Mouse (Mus musculus) limb, embryonic 14.5 days (tissue): Measurements from ENCODE around the gene Clec4b1. TPM values are rescaled to one million over a fixed set of nuclear protein-coding genes. Genes with fewer than 3 reads are reported as not detected.
"Not testable (repeated sequence)": the region's sequence is repeated elsewhere in the genome, so short reads cannot be mapped to it uniquely, and the experiment has no call there.

Experiments
- ATAC-seq: fragments of 200-750 bp; cut with Nextera tagmentation; 2 replicates; pipeline ENCODE4 v1.8.0; 2017; ENCODE audit warnings: low read depth, moderate number of reproducible peaks, moderate TSS enrichment; ENCODE audit not compliant: low FRiP score
- DNase-seq: peaks from one replicate; pipeline ENCODE4 v3.0.0-alpha.2; 2015; ENCODE audit warnings: low spot score
- H3K27ac ChIP-seq: fragments of 300-500 bp; sonication (generic); replicated peaks from 2 replicates; pipeline ENCODE4 v1.5.1; 2014; ENCODE audit warnings: low read depth, mild to moderate bottlenecking, low read length, moderate library complexity, mixed read lengths
- H3K27me3 ChIP-seq: fragments of 300-500 bp; sonication (generic); 2 replicates; pipeline ENCODE4 v1.6.1; 2014; ENCODE audit warnings: low read length, mixed read lengths; ENCODE audit not compliant: control insufficient read depth, insufficient read depth
- H3K36me3 ChIP-seq: fragments of 300-500 bp; sonication (generic); 2 replicates; pipeline ENCODE4 v1.6.1; 2014; ENCODE audit warnings: mild to moderate bottlenecking, low read length, moderate library complexity, mixed read lengths; ENCODE audit not compliant: control insufficient read depth, insufficient read depth
- H3K4me1 ChIP-seq: fragments of 300-500 bp; sonication (generic); 2 replicates; pipeline ENCODE4 v1.6.1; 2014; ENCODE audit warnings: antibody characterized with exemption, low read length, mixed read lengths; ENCODE audit not compliant: control insufficient read depth, insufficient read depth
- H3K4me2 ChIP-seq: fragments of 300-500 bp; sonication (generic); replicated peaks from 2 replicates; pipeline ENCODE4 v1.6.1; 2014; ENCODE audit warnings: low read depth, mild to moderate bottlenecking, low read length, moderate library complexity; ENCODE audit not compliant: severe bottlenecking
- H3K4me3 ChIP-seq: fragments of 300-500 bp; sonication (generic); replicated peaks from 2 replicates; pipeline ENCODE4 v1.5.1; 2014; ENCODE audit warnings: low read length
- H3K9ac ChIP-seq: fragments of 300-500 bp; sonication (generic); 2 replicates; pipeline ENCODE4 v1.6.1; 2014; ENCODE audit warnings: mild to moderate bottlenecking, low read depth, low read length, moderate library complexity; ENCODE audit not compliant: severe bottlenecking
- H3K9me3 ChIP-seq: fragments of 300-500 bp; sonication (generic); 2 replicates; pipeline ENCODE4 v1.6.1; 2016; ENCODE audit warnings: low read length; ENCODE audit not compliant: control insufficient read depth
- POLR2A ChIP-seq: fragments of 200-500 bp; IDR thresholded peaks from 2 replicates; pipeline ENCODE4 v1.8.0; 2012; ENCODE audit warnings: inconsistent platforms, mild to moderate bottlenecking, moderate library complexity, borderline replicate concordance; ENCODE audit not compliant: insufficient read depth, insufficient read length; ENCODE audit errors: extremely low read depth
- WGBS: fragments of 180-500 bp; shearing (Covaris S2); extraction: QIAGEN DNeasy Blood & Tissue Kit; methylation state at CpG from one replicate; pipeline ENCODE4 v1.1.7; 2014; 5-methylcytosine and 5-hydroxymethylcytosine counted together
- polyA plus RNA-seq, 2 experiments: library from polyadenylated mRNA; depleted of rRNA in 1 of 2; stranded (reverse) in 1 of 2; unstranded in 1 of 2; fragments of >200 nt; fragmentation: Nextera tagmentation in 1 of 2; extraction: Ambion mirVana in 1 of 2; gene quantifications; 2 replicates each; pipeline versions ENCODE4 v1.2.1 to v1.2.3; 2012 to 2014

Clec4b1 gene
- polyA plus RNA-seq (2012; rRNA removed): not detected in 2 replicates
- not detected in 2 replicates for polyA plus RNA-seq (2014; fragmentation: Nextera tagmentation; extraction: Ambion mirVana)

DNA sequence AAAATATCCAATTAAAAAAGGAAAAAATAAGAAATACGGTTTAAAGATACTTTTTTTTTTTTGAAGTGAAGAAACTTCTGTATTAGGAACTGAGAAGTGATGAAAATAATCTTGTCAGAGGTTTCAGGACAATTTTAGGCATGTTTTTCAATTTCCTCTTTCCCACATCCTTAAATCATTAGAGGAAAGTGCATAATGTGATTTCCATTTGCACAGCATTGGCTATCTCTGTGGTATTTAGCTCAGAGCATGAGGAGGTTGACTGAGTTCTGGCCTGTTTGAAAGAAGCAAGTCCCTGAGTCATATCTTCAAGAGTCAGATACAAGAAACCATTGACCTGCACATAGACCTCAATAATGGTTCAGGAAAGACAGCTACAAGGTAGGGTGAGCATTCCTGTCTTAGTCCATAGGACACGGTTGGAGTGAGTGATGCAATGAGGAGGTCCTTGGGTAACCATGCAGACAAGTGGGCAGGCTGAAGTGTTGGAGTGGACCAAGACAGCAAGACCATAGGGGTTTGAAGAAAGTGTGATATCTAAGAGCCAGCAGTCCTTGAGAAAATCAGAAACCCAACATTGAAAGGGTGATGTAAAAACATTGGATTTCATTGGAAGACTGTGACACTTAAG is at the start of gene Clec4b1:
Clec4b1 (plus strand) TSS at position 221 of the 631 bp plus-strand sequence.
- ATAC-seq (no peak), DNase-seq (no peak)
- no peaks in the 10 kb centered on the region for H3K36me3 ChIP-seq
- H3K9me3 ChIP-seq: no peaks in the 10 kb centered on the region
- no peaks in the 10 kb centered on the region for H3K4me1 ChIP-seq
- H3K4me2 ChIP-seq: no peak within 1 kb of the TSS
- no peak within 1 kb of the TSS for H3K4me3 ChIP-seq
- no peaks in the 10 kb centered on the region for H3K27me3 ChIP-seq
- 73% methylated on average over 2 of the region's 2 CpGs for WGBS
- no peak for TF ChIP-seq POLR2A
- no peak within 1 kb of the TSS for H3K9ac ChIP-seq
- H3K27ac ChIP-seq: no peak within 1 kb of the TSS

DNA sequence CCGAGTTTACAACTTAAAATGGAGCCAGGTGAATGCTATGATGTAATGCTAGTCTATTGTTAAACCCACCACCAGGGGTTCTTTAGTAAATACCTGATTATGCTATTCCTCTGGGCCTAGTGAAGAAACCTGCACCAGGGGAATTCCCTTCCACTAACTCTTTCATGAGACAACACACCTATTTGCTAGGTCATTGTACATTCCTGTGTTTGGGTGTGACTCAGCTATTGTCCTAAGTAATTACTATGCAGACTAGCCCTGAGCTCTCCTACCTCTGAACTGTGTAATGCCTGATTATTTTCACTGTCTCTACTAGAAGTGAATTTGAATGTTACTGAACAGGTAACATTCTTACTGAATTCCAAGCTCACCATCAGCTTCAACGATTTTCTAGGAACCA is 45.1 kb upstream of the Clec4b1 start:
- 70% methylated on average over 2 of the region's 2 CpGs for WGBS
- not testable (repeated sequence) for H3K36me3 ChIP-seq, H3K9me3 ChIP-seq, H3K4me1 ChIP-seq, DNase-seq, H3K4me2 ChIP-seq, ATAC-seq, H3K4me3 ChIP-seq, H3K27ac ChIP-seq, H3K9ac ChIP-seq, H3K27me3 ChIP-seq

DNA sequence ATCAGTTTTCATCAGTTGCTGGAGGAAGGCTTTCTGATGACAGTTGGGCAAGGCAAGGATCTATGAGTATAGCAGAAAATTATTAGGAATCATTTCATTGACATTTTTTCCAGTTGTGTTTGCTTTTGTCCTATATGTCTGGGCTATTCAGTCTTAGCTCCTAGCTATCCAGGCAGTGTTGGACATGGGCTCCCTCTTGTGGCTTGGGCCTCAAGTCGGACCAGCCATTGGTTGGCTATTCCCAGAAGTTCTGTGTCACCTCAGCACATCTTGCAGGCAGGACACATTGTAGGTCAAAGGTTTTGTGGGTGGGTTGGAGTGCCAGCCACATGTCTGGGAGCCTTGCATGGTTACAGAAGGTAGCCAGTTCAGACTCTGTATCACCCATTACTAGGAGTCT is 44.2 kb upstream of the Clec4b1 start:
- H3K9me3 ChIP-seq: no peaks in the 10 kb centered on the region
- no peaks in the 10 kb centered on the region for H3K36me3 ChIP-seq
- no peak overlapping the region for H3K4me3 ChIP-seq
- no peak overlapping the region for H3K9ac ChIP-seq
- no peak for ATAC-seq
- no peak for DNase-seq
- TF ChIP-seq POLR2A: no peak
- WGBS: 78% methylated on average over 1 of the region's 1 CpGs
- H3K4me1 ChIP-seq: no peaks in the 10 kb centered on the region
- no peak overlapping the region for H3K27ac ChIP-seq
- no peak overlapping the region for H3K4me2 ChIP-seq
- no peaks in the 10 kb centered on the region for H3K27me3 ChIP-seq

DNA sequence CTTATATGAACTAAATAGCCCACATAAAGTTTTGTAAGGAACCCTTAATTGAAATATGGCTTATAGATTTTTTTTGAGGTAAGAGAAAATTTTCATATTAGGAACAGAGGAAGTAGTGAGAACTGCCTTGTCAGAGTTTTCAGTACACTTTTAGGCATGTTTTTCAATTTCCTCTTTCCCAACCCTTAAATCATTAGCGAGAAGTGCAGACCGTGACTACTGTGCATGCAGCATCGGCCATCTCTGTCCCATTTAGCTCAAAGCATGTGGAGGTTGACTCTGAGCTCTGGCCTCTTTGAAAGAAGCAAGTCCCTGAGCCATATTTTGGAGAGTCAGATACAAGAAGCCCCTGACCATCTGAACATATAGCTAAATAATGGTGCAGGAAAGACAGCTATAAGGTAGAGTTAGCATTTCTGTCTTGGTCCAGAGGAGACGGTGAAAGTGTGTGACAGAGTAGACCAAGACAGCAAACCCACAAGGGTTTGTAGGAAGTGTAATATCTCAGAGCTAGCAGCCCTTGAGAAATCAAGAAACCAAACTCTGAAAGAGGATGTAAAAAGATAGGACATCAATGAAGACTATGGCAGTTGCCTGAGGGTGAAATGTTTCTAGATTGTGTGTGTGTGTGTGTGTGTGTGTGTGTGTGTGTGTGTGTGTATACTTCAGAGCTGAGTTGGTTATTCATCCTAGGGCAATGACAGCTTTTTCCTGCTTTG is 45.5 kb downstream of the Clec4b1 start:
- Histone ChIP-seq H3K4me3 (no peak overlapping the region), H3K9me3 (no peaks in the 10 kb centered on the region), H3K36me3 (no peaks in the 10 kb centered on the region), H3K4me1 (no peaks in the 10 kb centered on the region), H3K9ac (no peak overlapping the region), H3K4me2 (no peak overlapping the region), H3K27ac (no peak overlapping the region), H3K27me3 (no peaks in the 10 kb centered on the region)
- ATAC-seq: no peak
- DNase-seq: no peak
- TF ChIP-seq POLR2A: no peak
- 88% methylated on average over 4 of the region's 4 CpGs for WGBS

DNA sequence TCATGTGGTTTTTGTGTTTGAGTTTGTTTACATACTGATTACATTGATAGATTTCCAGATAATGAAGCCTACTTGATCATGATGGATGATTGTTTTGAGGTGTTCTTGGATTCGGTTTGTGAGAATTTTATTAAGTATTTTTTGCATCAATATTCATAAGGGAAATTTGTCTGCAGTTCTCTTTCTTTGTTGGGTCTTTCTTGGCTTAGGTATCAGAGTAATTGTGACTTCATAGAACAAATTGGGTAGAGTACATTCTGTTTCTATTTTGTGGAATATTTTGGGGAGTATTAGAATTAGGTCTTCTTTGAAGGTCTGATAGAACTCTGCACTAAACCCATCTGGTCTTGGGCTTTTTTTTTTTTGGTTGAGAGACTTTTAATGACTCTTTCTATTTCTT is 56.4 kb downstream of the Clec4b1 start, which contains the start of gene Clec4a2:
Clec4a2 (plus strand) TSS at position 301 of the 400 bp plus-strand sequence.
- not testable (repeated sequence) for H3K27ac ChIP-seq, H3K4me3 ChIP-seq, H3K27me3 ChIP-seq, H3K4me1 ChIP-seq, H3K36me3 ChIP-seq, ATAC-seq, H3K4me2 ChIP-seq, H3K9me3 ChIP-seq, H3K9ac ChIP-seq, DNase-seq
- WGBS: 57% methylated on average over 1 of the region's 1 CpGs

Other genes with a start within 250 kb of the Clec4b1 start
- 46.5 and 48.2 TPM in 2 replicates for gene Slc2a3, start 248.3 kb upstream of the Clec4b1 start, polyA plus RNA-seq (2012; rRNA removed)
- 71.6 and 78.8 TPM in 2 replicates for gene Slc2a3, start 248.3 kb upstream of the Clec4b1 start, polyA plus RNA-seq (2014; fragmentation: Nextera tagmentation; extraction: Ambion mirVana)
- gene Foxj2, start 230.0 kb upstream of the Clec4b1 start, polyA plus RNA-seq (2012; rRNA removed): 13.4 and 15.1 TPM in 2 replicates
- 9.3 and 11.8 TPM in 2 replicates for gene Foxj2, start 230.0 kb upstream of the Clec4b1 start, polyA plus RNA-seq (2014; fragmentation: Nextera tagmentation; extraction: Ambion mirVana)
- 4.1 and 5.0 TPM in 2 replicates for gene C3ar1, start 193.8 kb upstream of the Clec4b1 start, polyA plus RNA-seq (2012; rRNA removed)
- 4.7 and 5.0 TPM in 2 replicates for gene C3ar1, start 193.8 kb upstream of the Clec4b1 start, polyA plus RNA-seq (2014; fragmentation: Nextera tagmentation; extraction: Ambion mirVana)
- gene Necap1, start 175.5 kb upstream of the Clec4b1 start, polyA plus RNA-seq (2012; rRNA removed): 49.3 and 54.9 TPM in 2 replicates
- gene Necap1, start 175.5 kb upstream of the Clec4b1 start, polyA plus RNA-seq (2014; fragmentation: Nextera tagmentation; extraction: Ambion mirVana): 58.3 and 58.9 TPM in 2 replicates
- gene Clec4a1, start 128.1 kb upstream of the Clec4b1 start, polyA plus RNA-seq (2012; rRNA removed): 3.4 and 3.8 TPM in 2 replicates
- 4.2 and 6.2 TPM in 2 replicates for gene Clec4a1, start 128.1 kb upstream of the Clec4b1 start, polyA plus RNA-seq (2014; fragmentation: Nextera tagmentation; extraction: Ambion mirVana)
- gene Clec4a3, start 97.4 kb upstream of the Clec4b1 start, polyA plus RNA-seq (2012; rRNA removed): 1.3 and 1.4 TPM in 2 replicates
- gene Clec4a3, start 97.4 kb upstream of the Clec4b1 start, polyA plus RNA-seq (2014; fragmentation: Nextera tagmentation; extraction: Ambion mirVana): 4.0 and 4.4 TPM in 2 replicates
- not detected in 2 replicates for gene Clec4a4, start 59.6 kb upstream of the Clec4b1 start, polyA plus RNA-seq (2012; rRNA removed)
- not detected in 2 replicates for gene Clec4a4, start 59.6 kb upstream of the Clec4b1 start, polyA plus RNA-seq (2014; fragmentation: Nextera tagmentation; extraction: Ambion mirVana)
- 1.9 and 2.3 TPM in 2 replicates for gene Clec4a2, start 56.5 kb downstream of the Clec4b1 start, polyA plus RNA-seq (2012; rRNA removed)
- gene Clec4a2, start 56.5 kb downstream of the Clec4b1 start, polyA plus RNA-seq (2014; fragmentation: Nextera tagmentation; extraction: Ambion mirVana): 4.5 and 5.9 TPM in 2 replicates
- not detected in 2 replicates for gene Clec4b2, start 122.9 kb downstream of the Clec4b1 start, polyA plus RNA-seq (2012; rRNA removed)
- gene Clec4b2, start 122.9 kb downstream of the Clec4b1 start, polyA plus RNA-seq (2014; fragmentation: Nextera tagmentation; extraction: Ambion mirVana): not detected in 2 replicates
- gene Clec4n, start 179.9 kb downstream of the Clec4b1 start, polyA plus RNA-seq (2012; rRNA removed): 1.9 and 2.2 TPM in 2 replicates
- 2.7 and 3.7 TPM in 2 replicates for gene Clec4n, start 179.9 kb downstream of the Clec4b1 start, polyA plus RNA-seq (2014; fragmentation: Nextera tagmentation; extraction: Ambion mirVana)
- gene Clec4d, start 212.1 kb downstream of the Clec4b1 start, polyA plus RNA-seq (2012; rRNA removed): 0.10 and 0.38 TPM in 2 replicates
- 0.33 and 0.48 TPM in 2 replicates for gene Clec4d, start 212.1 kb downstream of the Clec4b1 start, polyA plus RNA-seq (2014; fragmentation: Nextera tagmentation; extraction: Ambion mirVana)
- gene Clec4e, start 239.9 kb downstream of the Clec4b1 start, polyA plus RNA-seq (2012; rRNA removed): 0.03 and 0.05 TPM in 2 replicates
- not detected in 2 replicates for gene Clec4e, start 239.9 kb downstream of the Clec4b1 start, polyA plus RNA-seq (2014; fragmentation: Nextera tagmentation; extraction: Ambion mirVana)